Mouse (Mus musculus): Measurements from ENCODE around the gene Krt72. TPM values are rescaled to one million over a fixed set of nuclear protein-coding genes. Genes with fewer than 3 reads are reported as not detected.

Gene Krt72
- polyA plus RNA-seq, 1 experiment from 2014 or later, result not detected

- no peak overlapping the region for H3K27ac ChIP-seq (ENCODE audit: low read depth, low read length)
- H3K4me2 ChIP-seq, result no peak overlapping the region
- H3K4me1 ChIP-seq (ENCODE audit: control insufficient read depth, insufficient read depth, low read length), result no peaks in the 10 kb centered on the region
- WGBS (ENCODE audit: insufficient replicate concordance), result 20% methylated on average over 3 of the region's 3 CpGs
- peaks cover 12% of the 10 kb centered on the region for H3K27me3 ChIP-seq (ENCODE audit: control insufficient read depth, insufficient read depth, low read length)
- H3K9ac ChIP-seq (ENCODE audit: low read depth, low read length), result no peak overlapping the region
- H3K36me3 ChIP-seq (ENCODE audit: control insufficient read depth, insufficient read depth, low read length), result no peaks in the 10 kb centered on the region
- no peak overlapping the region for H3K4me3 ChIP-seq (ENCODE audit: low read depth, low read length)
- H3K9me3 ChIP-seq (replicated peaks; ENCODE audit: control insufficient read depth, low read length), result no peaks in the 10 kb centered on the region
- ATAC-seq (replicated peaks; ENCODE audit: insufficient number of reproducible peaks, low FRiP score, low TSS enrichment), result no peak
Observed at GRCm38 (mm10) chr15:101790867-101791266, 4.6 kb upstream of the Krt72 start.

GRCm38 (mm10) chr15:101773420-101773819, 12.8 kb downstream of the Krt72 start:
- peaks cover 22% of the 10 kb centered on the region for H3K27me3 ChIP-seq (ENCODE audit: control insufficient read depth, insufficient read depth, low read length)
- H3K27ac ChIP-seq (ENCODE audit: low read depth, low read length), result no peak overlapping the region
- ATAC-seq (replicated peaks; ENCODE audit: insufficient number of reproducible peaks, low FRiP score, low TSS enrichment), result no peak
- no peak overlapping the region for H3K4me2 ChIP-seq
- H3K9me3 ChIP-seq (replicated peaks; ENCODE audit: control insufficient read depth, low read length), result no peaks in the 10 kb centered on the region
- no peak overlapping the region for H3K4me3 ChIP-seq (ENCODE audit: low read depth, low read length)
- H3K9ac ChIP-seq (ENCODE audit: low read depth, low read length), result no peak overlapping the region
- WGBS (ENCODE audit: insufficient replicate concordance), result 78% methylated on average over 10 of the region's 10 CpGs
- no peaks in the 10 kb centered on the region for H3K4me1 ChIP-seq (ENCODE audit: control insufficient read depth, insufficient read depth, low read length)
- H3K36me3 ChIP-seq (ENCODE audit: control insufficient read depth, insufficient read depth, low read length), result no peaks in the 10 kb centered on the region

- peak; percentile 65; the same call in 1 of the 2 replicates for ATAC-seq (replicated peaks; ENCODE audit: insufficient number of reproducible peaks, low FRiP score, low TSS enrichment)
Observed at GRCm38 (mm10) chr15:101772711-101773081, 13.6 kb downstream of the Krt72 start.

GRCm38 (mm10) chr15:101772080-101772710, 14.1 kb downstream of the Krt72 start:
- Histone ChIP-seq H3K9me3 (replicated peaks; ENCODE audit: control insufficient read depth, low read length) (no peaks in the 10 kb centered on the region), H3K4me1 (ENCODE audit: control insufficient read depth, insufficient read depth, low read length) (no peaks in the 10 kb centered on the region), H3K36me3 (ENCODE audit: control insufficient read depth, insufficient read depth, low read length) (no peaks in the 10 kb centered on the region), H3K4me3 (ENCODE audit: low read depth, low read length) (no peak overlapping the region), H3K4me2 (no peak overlapping the region), H3K9ac (ENCODE audit: low read depth, low read length) (no peak overlapping the region), H3K27ac (ENCODE audit: low read depth, low read length) (no peak overlapping the region), H3K27me3 (ENCODE audit: control insufficient read depth, insufficient read depth, low read length) (peaks cover 25% of the 10 kb centered on the region)
- 63% methylated on average over 5 of the region's 5 CpGs for WGBS (ENCODE audit: insufficient replicate concordance)
- no peak for ATAC-seq (replicated peaks; ENCODE audit: insufficient number of reproducible peaks, low FRiP score, low TSS enrichment)

More at GRCm38 (mm10) chr15:101772711-101773081, 13.6 kb downstream of the Krt72 start:
- 6% methylated on average over 5 of the region's 5 CpGs for WGBS (ENCODE audit: insufficient replicate concordance)
- H3K4me2 ChIP-seq, result no peak overlapping the region
- no peaks in the 10 kb centered on the region for H3K4me1 ChIP-seq (ENCODE audit: control insufficient read depth, insufficient read depth, low read length)
- no peaks in the 10 kb centered on the region for H3K9me3 ChIP-seq (replicated peaks; ENCODE audit: control insufficient read depth, low read length)
- H3K4me3 ChIP-seq (ENCODE audit: low read depth, low read length), result no peak overlapping the region
- H3K9ac ChIP-seq (ENCODE audit: low read depth, low read length), result no peak overlapping the region
- H3K36me3 ChIP-seq (ENCODE audit: control insufficient read depth, insufficient read depth, low read length), result no peaks in the 10 kb centered on the region
- H3K27ac ChIP-seq (ENCODE audit: low read depth, low read length), result no peak overlapping the region
- peaks cover 22% of the 10 kb centered on the region for H3K27me3 ChIP-seq (ENCODE audit: control insufficient read depth, insufficient read depth, low read length)

DNA sequence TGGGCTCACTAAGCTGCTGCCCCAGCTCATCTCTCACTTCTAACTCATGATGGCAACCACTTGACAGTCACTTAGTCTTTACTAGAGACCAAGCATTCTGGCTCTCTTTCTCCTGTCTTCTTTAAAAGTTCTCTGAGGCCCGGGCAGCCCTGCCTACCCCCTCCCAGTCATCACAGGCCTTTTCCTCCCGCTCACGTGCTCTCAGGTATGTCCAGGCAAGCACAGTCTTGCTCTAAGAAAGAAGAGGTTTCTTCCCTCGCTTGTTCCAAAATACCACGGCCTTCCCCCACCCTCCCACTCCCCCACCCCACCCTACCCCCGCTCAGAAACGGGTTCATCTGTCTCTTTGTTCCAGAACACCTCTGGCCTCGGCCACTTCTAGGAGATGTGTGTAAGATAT, 16.0 kb downstream of the Krt72 start:
- no peaks in the 10 kb centered on the region for H3K4me1 ChIP-seq (ENCODE audit: control insufficient read depth, insufficient read depth, low read length)
- H3K27ac ChIP-seq (ENCODE audit: low read depth, low read length), result no peak overlapping the region
- no peaks in the 10 kb centered on the region for H3K9me3 ChIP-seq (replicated peaks; ENCODE audit: control insufficient read depth, low read length)
- no peaks in the 10 kb centered on the region for H3K36me3 ChIP-seq (ENCODE audit: control insufficient read depth, insufficient read depth, low read length)
- no peak overlapping the region for H3K9ac ChIP-seq (ENCODE audit: low read depth, low read length)
- no peak for ATAC-seq (replicated peaks; ENCODE audit: insufficient number of reproducible peaks, low FRiP score, low TSS enrichment)
- H3K4me3 ChIP-seq (ENCODE audit: low read depth, low read length), result no peak overlapping the region
- H3K4me2 ChIP-seq, result no peak overlapping the region
- peaks cover 28% of the 10 kb centered on the region for H3K27me3 ChIP-seq (ENCODE audit: control insufficient read depth, insufficient read depth, low read length)
- WGBS (ENCODE audit: insufficient replicate concordance), result 39% methylated on average over 8 of the region's 8 CpGs

DNA sequence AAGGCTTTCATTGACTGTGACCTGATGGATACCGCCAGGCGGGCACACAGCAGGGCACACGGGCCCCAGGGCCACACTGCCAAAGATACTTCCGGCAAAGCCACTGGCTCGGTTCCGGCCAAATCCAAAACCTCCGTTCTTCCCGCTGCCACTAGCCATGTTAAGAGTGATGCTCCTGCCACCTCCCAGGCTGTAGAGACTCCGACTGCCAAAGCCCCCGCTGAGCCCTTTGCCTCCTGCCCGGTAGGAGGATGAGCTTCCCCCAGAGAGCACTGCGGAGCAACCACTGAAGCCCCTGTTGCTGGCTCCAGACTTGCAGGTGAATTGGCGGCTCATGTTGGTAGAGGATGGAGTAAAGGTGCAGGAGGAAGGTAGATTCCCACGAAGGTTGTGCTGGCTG, 43.5 kb downstream of the Krt72 start, which contains the start of gene Krt71:
Gene Krt71, minus strand, starts transcription at position 399 of the 400 bp plus-strand sequence.
- Histone ChIP-seq H3K9ac (ENCODE audit: low read depth, low read length) (no peak within 1 kb of the TSS), H3K27ac (ENCODE audit: low read depth, low read length) (no peak within 1 kb of the TSS), H3K4me3 (ENCODE audit: low read depth, low read length) (no peak within 1 kb of the TSS), H3K4me1 (ENCODE audit: control insufficient read depth, insufficient read depth, low read length) (no peaks in the 10 kb centered on the region), H3K4me2 (no peak within 1 kb of the TSS), H3K9me3 (replicated peaks; ENCODE audit: control insufficient read depth, low read length) (no peaks in the 10 kb centered on the region), H3K27me3 (ENCODE audit: control insufficient read depth, insufficient read depth, low read length) (peaks cover 12% of the 10 kb centered on the region; the same call in 1 of the 2 replicates), H3K36me3 (ENCODE audit: control insufficient read depth, insufficient read depth, low read length) (no peaks in the 10 kb centered on the region)
- 53% methylated on average over 14 of the region's 14 CpGs for WGBS (ENCODE audit: insufficient replicate concordance)
- ATAC-seq (replicated peaks; ENCODE audit: insufficient number of reproducible peaks, low FRiP score, low TSS enrichment), result no peak

DNA sequence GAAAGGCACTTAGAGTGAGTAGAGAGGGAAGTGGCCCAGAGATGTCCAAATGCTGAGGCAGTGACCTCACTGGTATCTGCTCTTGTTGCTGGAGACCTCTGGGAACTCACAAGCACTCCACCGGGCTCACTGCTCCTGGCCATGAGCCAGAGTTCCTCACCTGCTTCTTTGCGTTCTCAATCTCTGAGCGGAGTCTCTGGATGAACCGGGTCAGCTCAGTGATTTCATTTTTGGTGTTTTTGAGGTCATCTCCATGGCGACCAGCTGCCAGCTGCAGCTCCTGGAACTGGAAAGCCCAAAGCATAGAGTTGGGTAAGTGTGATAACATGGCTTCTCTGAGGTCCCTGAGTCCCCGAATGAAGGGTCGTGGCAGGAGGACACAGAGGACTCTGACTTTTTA, 48.5 kb downstream of the Krt72 start:
- Histone ChIP-seq H3K4me1 (ENCODE audit: control insufficient read depth, insufficient read depth, low read length) (no peaks in the 10 kb centered on the region), H3K27ac (ENCODE audit: low read depth, low read length) (no peak overlapping the region), H3K4me2 (no peak overlapping the region), H3K9ac (ENCODE audit: low read depth, low read length) (no peak overlapping the region), H3K27me3 (ENCODE audit: control insufficient read depth, insufficient read depth, low read length) (peaks cover 10% of the 10 kb centered on the region), H3K4me3 (ENCODE audit: low read depth, low read length) (no peak overlapping the region), H3K9me3 (replicated peaks; ENCODE audit: control insufficient read depth, low read length) (no peaks in the 10 kb centered on the region), H3K36me3 (ENCODE audit: control insufficient read depth, insufficient read depth, low read length) (no peaks in the 10 kb centered on the region)
- WGBS (ENCODE audit: insufficient replicate concordance), result 73% methylated on average over 7 of the region's 7 CpGs
- no peak for ATAC-seq (replicated peaks; ENCODE audit: insufficient number of reproducible peaks, low FRiP score, low TSS enrichment)

- no peak overlapping the region for H3K4me3 ChIP-seq (ENCODE audit: low read depth, low read length)
- H3K9ac ChIP-seq (ENCODE audit: low read depth, low read length), result no peak overlapping the region
- H3K9me3 ChIP-seq (replicated peaks; ENCODE audit: control insufficient read depth, low read length), result no peaks in the 10 kb centered on the region
- no peak overlapping the region for H3K27ac ChIP-seq (ENCODE audit: low read depth, low read length)
- no peak for ATAC-seq (replicated peaks; ENCODE audit: insufficient number of reproducible peaks, low FRiP score, low TSS enrichment)
- H3K36me3 ChIP-seq (ENCODE audit: control insufficient read depth, insufficient read depth, low read length), result no peaks in the 10 kb centered on the region
- no peaks in the 10 kb centered on the region for H3K4me1 ChIP-seq (ENCODE audit: control insufficient read depth, insufficient read depth, low read length)
- H3K4me2 ChIP-seq, result no peak overlapping the region
- no peaks in the 10 kb centered on the region for H3K27me3 ChIP-seq (ENCODE audit: control insufficient read depth, insufficient read depth, low read length)
Observed at GRCm38 (mm10) chr15:101730653-101731052, 55.6 kb downstream of the Krt72 start.
